Mouse (Mus musculus) thymus, adult 2 months (tissue): ENCODE measurements at regions not wholly inside any gene's neighbourhood (a gene's known extent, or its start where the extent isn't known, plus 50 kb on each side); places are given as distances from the start of the nearest gene placed in this dataset.

Source experiments
- CTCF ChIP-seq: fragments of 200-500 bp; IDR thresholded peaks from 2 replicates; pipeline ENCODE4 v1.5.1; 2012; ENCODE audit warnings: mild to moderate bottlenecking, control low read depth, low read length, moderate library complexity, borderline replicate concordance; ENCODE audit not compliant: control insufficient read depth, poor library complexity, insufficient read depth; ENCODE audit errors: extremely low read depth
- POLR2A ChIP-seq: fragments of 200-500 bp; IDR thresholded peaks from 2 replicates; pipeline ENCODE4 v1.6.1; 2012; ENCODE audit warnings: mild to moderate bottlenecking, low read length, control low read depth, moderate library complexity; ENCODE audit not compliant: control insufficient read depth, poor library complexity, insufficient read depth; ENCODE audit errors: extremely low read depth

GRCm38 (mm10) chr16:77464623-77465022 lies 137.3 kb downstream of the Gm11146 start:
- TF ChIP-seq CTCF (no peak), POLR2A (no peak)
